Mouse (Mus musculus) lung, postnatal 0 days (tissue): ENCODE measurements around the gene 2200002D01Rik. TPM values are rescaled to one million over a fixed set of nuclear protein-coding genes. Genes with fewer than 3 reads are reported as not detected.
A peak's percentile ranks its signal among the peaks of the same experiment; 100 is the strongest.

Experiments
- ATAC-seq: fragments of 200-750 bp; cut with Nextera tagmentation; 2 replicates; pipeline ENCODE4 v1.8.0; 2017; ENCODE audit warnings: moderate library complexity
- DNase-seq: peaks from one replicate; pipeline ENCODE4 v3.0.0-alpha.2; 2016; ENCODE audit warnings: low spot score
- H3K27ac ChIP-seq: fragments of 300-500 bp; sonication (generic); 2 replicates; pipeline ENCODE4 v1.5.1; 2014; ENCODE audit warnings: antibody characterized with exemption, mild to moderate bottlenecking, low read length, mixed read lengths
- H3K27me3 ChIP-seq: fragments of 300-500 bp; sonication (generic); replicated peaks from 2 replicates; pipeline ENCODE4 v1.6.1; 2014; ENCODE audit warnings: low read length, mixed read lengths; ENCODE audit not compliant: insufficient read depth
- H3K36me3 ChIP-seq: fragments of 300-500 bp; sonication (generic); 2 replicates; pipeline ENCODE4 v1.6.1; 2014; ENCODE audit warnings: low read length, mixed read lengths; ENCODE audit not compliant: insufficient read depth
- H3K4me1 ChIP-seq: fragments of 300-500 bp; sonication (generic); 2 replicates; pipeline ENCODE4 v1.6.1; 2014; ENCODE audit warnings: antibody characterized with exemption, low read depth, low read length, mixed read lengths; ENCODE audit not compliant: insufficient read depth
- H3K4me2 ChIP-seq: fragments of 300-500 bp; sonication (generic); replicated peaks from 2 replicates; pipeline ENCODE4 v1.6.1; 2014; ENCODE audit warnings: low read depth, mild to moderate bottlenecking, low read length, moderate library complexity, mixed read lengths
- H3K4me3 ChIP-seq: fragments of 300-500 bp; sonication (generic); 2 replicates; pipeline ENCODE4 v1.5.1; 2014; ENCODE audit warnings: low read depth, low read length
- H3K9ac ChIP-seq: fragments of 300-500 bp; sonication (generic); replicated peaks from 2 replicates; pipeline ENCODE4 v1.6.1; 2014; ENCODE audit warnings: low read depth, mild to moderate bottlenecking
- H3K9me3 ChIP-seq: fragments of 300-500 bp; sonication (generic); 2 replicates; pipeline ENCODE4 v1.6.1; 2016; ENCODE audit warnings: low read length, mixed read lengths
- CTCF ChIP-seq: IDR thresholded peaks from 2 replicates; pipeline ENCODE4 v1.5.1; 2016; ENCODE audit warnings: antibody characterized with exemption, mild to moderate bottlenecking
- EP300 ChIP-seq: IDR thresholded peaks from 2 replicates; pipeline ENCODE4 v1.6.1; 2016; ENCODE audit warnings: antibody characterized with exemption, mild to moderate bottlenecking, control low read depth
- WGBS: fragments of 180-500 bp; shearing (Covaris S2); extraction: QIAGEN DNeasy Blood & Tissue Kit; methylation state at CpG from one replicate; pipeline ENCODE4 v1.1.7; 2014; 5-methylcytosine and 5-hydroxymethylcytosine counted together
- polyA plus RNA-seq: library from polyadenylated mRNA; unstranded; fragments of >200 nt; fragmentation: Nextera tagmentation; extraction: Ambion mirVana; gene quantifications from 2 replicates; pipeline ENCODE4 v1.2.1, GENCODE M21; 2015

Gene 2200002D01Rik
- polyA plus RNA-seq, 1 experiment from 2014 or later, result 123 TPM

GRCm38 (mm10) chr7:29280801-29281200 lies 32.5 kb upstream of the 2200002D01Rik start:
- 15% methylated on average over 13 of the region's 13 CpGs for WGBS

GRCm38 (mm10) chr7:29279924-29280323 lies 31.7 kb upstream of the 2200002D01Rik start:
- no peaks in the 10 kb centered on the region for H3K36me3 ChIP-seq
- H3K27me3 ChIP-seq, result no peaks in the 10 kb centered on the region
- DNase-seq (no peak), ATAC-seq (no peak)
- 53% methylated on average over 8 of the region's 8 CpGs for WGBS
- H3K4me3 ChIP-seq, result 0 out of 2 replicates have a peak overlapping the region, but pooled peaks have one; percentile 59
- H3K9me3 ChIP-seq, result no peaks in the 10 kb centered on the region
- TF ChIP-seq EP300, result no peak
- TF ChIP-seq CTCF, result no peak
- peak overlapping the region; percentile 22; the same call in 1 of the 2 replicates for H3K27ac ChIP-seq
- H3K4me1 ChIP-seq, result peaks cover 5% of the 10 kb centered on the region; the same call in 1 of the 2 replicates
- peak overlapping the region; percentile 87 for H3K4me2 ChIP-seq
- H3K9ac ChIP-seq, result no peak overlapping the region

More at GRCm38 (mm10) chr7:29280801-29281200, 32.5 kb upstream of the 2200002D01Rik start:
- TF ChIP-seq CTCF, result no peak
- TF ChIP-seq EP300, result no peak
- H3K27ac ChIP-seq, result peak overlapping the region; percentile 97; the same call in 1 of the 2 replicates
- peak overlapping the region; percentile 87 for H3K4me2 ChIP-seq
- no peaks in the 10 kb centered on the region for H3K36me3 ChIP-seq
- DNase-seq (no peak), ATAC-seq (no peak)
- H3K4me1 ChIP-seq, result peaks cover 5% of the 10 kb centered on the region; the same call in 1 of the 2 replicates
- H3K9ac ChIP-seq, result peak overlapping the region; percentile 19; the same call in 1 of the 2 replicates
- H3K27me3 ChIP-seq, result no peaks in the 10 kb centered on the region
- H3K9me3 ChIP-seq, result no peaks in the 10 kb centered on the region
- peak overlapping the region; percentile 59 for H3K4me3 ChIP-seq

GRCm38 (mm10) chr7:29279261-29279660 lies 31.0 kb upstream of the 2200002D01Rik start:
- no peak overlapping the region for H3K27ac ChIP-seq
- H3K4me1 ChIP-seq, result peaks cover 5% of the 10 kb centered on the region; the same call in 1 of the 2 replicates
- H3K9ac ChIP-seq, result no peak overlapping the region
- TF ChIP-seq CTCF, result no peak
- TF ChIP-seq EP300, result no peak
- DNase-seq (no peak), ATAC-seq (no peak)
- no peak overlapping the region for H3K4me3 ChIP-seq
- peak overlapping the region; percentile 87; the same call in 1 of the 2 replicates for H3K4me2 ChIP-seq
- H3K9me3 ChIP-seq, result no peaks in the 10 kb centered on the region
- no peaks in the 10 kb centered on the region for H3K36me3 ChIP-seq
- H3K27me3 ChIP-seq, result no peaks in the 10 kb centered on the region

- 63% methylated on average over 4 of the region's 4 CpGs for WGBS
- ATAC-seq, result no peak
- no peak for TF ChIP-seq EP300
- TF ChIP-seq CTCF, result no peak
- Histone ChIP-seq H3K9ac (no peak overlapping the region), H3K27me3 (no peaks in the 10 kb centered on the region), H3K27ac (no peak overlapping the region), H3K36me3 (no peaks in the 10 kb centered on the region), H3K4me3 (no peak overlapping the region), H3K9me3 (no peaks in the 10 kb centered on the region), H3K4me1 (peaks cover 5% of the 10 kb centered on the region; the same call in 1 of the 2 replicates), H3K4me2 (no peak overlapping the region)
- DNase-seq, result no peak
Observed at GRCm38 (mm10) chr7:29277510-29277909, 29.2 kb upstream of the 2200002D01Rik start.

- TF ChIP-seq EP300 (no peak), CTCF (no peak)
- no peaks in the 10 kb centered on the region for H3K27me3 ChIP-seq
- DNase-seq (no peak), ATAC-seq (no peak)
- H3K4me2 ChIP-seq, result no peak overlapping the region
- H3K4me1 ChIP-seq, result peaks cover 1% of the 10 kb centered on the region; the same call in 1 of the 2 replicates
- no peaks in the 10 kb centered on the region for H3K36me3 ChIP-seq
- no peak overlapping the region; the same call in 1 of the 2 replicates for H3K27ac ChIP-seq
- no peak overlapping the region for H3K9ac ChIP-seq
- no peaks in the 10 kb centered on the region for H3K9me3 ChIP-seq
- 45% methylated on average over 5 of the region's 5 CpGs for WGBS
- no peak overlapping the region for H3K4me3 ChIP-seq
Observed at GRCm38 (mm10) chr7:29276715-29277114, 28.4 kb upstream of the 2200002D01Rik start.

GRCm38 (mm10) chr7:29271687-29272465 lies 23.6 kb upstream of the 2200002D01Rik start:
- ATAC-seq (peak; percentile 76), DNase-seq (peak; percentile 73)

More at GRCm38 (mm10) chr7:29271687-29272465, 23.6 kb upstream of the 2200002D01Rik start:
- H3K9me3 ChIP-seq, result no peaks in the 10 kb centered on the region
- WGBS, result 35% methylated on average over 8 of the region's 8 CpGs
- peaks cover 4% of the 10 kb centered on the region for H3K4me1 ChIP-seq
- TF ChIP-seq CTCF, result no peak
- no peak for TF ChIP-seq EP300
- peak overlapping the region; percentile 58 for H3K27ac ChIP-seq
- H3K4me3 ChIP-seq, result no peak overlapping the region
- H3K4me2 ChIP-seq, result no peak overlapping the region
- H3K9ac ChIP-seq, result no peak overlapping the region
- H3K27me3 ChIP-seq, result no peaks in the 10 kb centered on the region
- no peaks in the 10 kb centered on the region for H3K36me3 ChIP-seq
